ENCODE assay signal across 17 mouse cellular contexts in genomic region chr13:112404723-112405122, GRCm38 (mm10). TPM values are rescaled to one million over a fixed set of nuclear protein-coding genes. Genes with fewer than 3 reads are reported as not detected.
DNase-seq lines count a peak whose midpoint lies in the region; ATAC-seq and TF ChIP-seq lines count a peak whose summit lies in the region.
"Had no signal": no experiment of that assay in that cellular context is flagged by ENCODE, and none has a peak within 500 bp of the region (broad histone marks: within the 10 kb centered on the region; RNA-seq: fewer than 3 reads in every experiment).

No protein-coding gene starts in this region.

- no peak for ATAC-seq in heart, postnatal 0 days (ENCODE audit: insufficient read depth, low read depth)
- ATAC-seq in heart, embryonic 12.5 days (ENCODE audit: insufficient number of reproducible peaks, low FRiP score), result no peak
- ATAC-seq: hindbrain, postnatal 0 days; liver, postnatal 0 days; midbrain, embryonic 16.5 days had no signal

- H3K4me1 ChIP-seq in heart, postnatal 0 days (ENCODE audit: control insufficient read depth, insufficient read depth), result no peaks in the 10 kb centered on the region
- no peaks in the 10 kb centered on the region for H3K4me1 ChIP-seq in heart, embryonic 12.5 days (replicated peaks)

- H3K4me3 ChIP-seq in heart, postnatal 0 days (ENCODE audit: low read depth, low read length), result no peak overlapping the region
- H3K4me3 ChIP-seq in heart, embryonic 12.5 days, result no peak overlapping the region
- H3K4me3 ChIP-seq: megakaryocyte, embryonic 14.5 days had no signal

- no peak overlapping the region for H3K9ac ChIP-seq in heart, postnatal 0 days (replicated peaks; ENCODE audit: low read depth, low read length)
- H3K9ac ChIP-seq in heart, embryonic 12.5 days, result no peak overlapping the region
- H3K9ac ChIP-seq: liver, postnatal 0 days had no signal

- H3K4me2 ChIP-seq in heart, postnatal 0 days (ENCODE audit: low read depth, low read length), result no peak overlapping the region
- H3K4me2 ChIP-seq in heart, embryonic 12.5 days, result no peak overlapping the region

- DNase-seq in heart, postnatal 0 days (ENCODE audit: low spot score), result no peak
- DNase-seq in NIH3T3 (ENCODE audit: low read depth), result peak; percentile 63
- peak; percentile 36 for DNase-seq in kidney, adult 9 months
- DNase-seq in lung, postnatal 10 days, result peak; percentile 40
- DNase-seq in layer of hippocampus, postnatal 14 days (ENCODE audit: low spot score in 2 of 2), result no peak
- DNase-seq in natural killer cell, adult 2 months (ENCODE audit: low spot score in 2 of 2), result no peak
- DNase-seq: cerebellum, adult 9-11 months; gastrocnemius, postnatal 25 days; layer of hippocampus, postnatal 36 days; liver; liver, postnatal 0 days; spleen, adult 18-20 months; thymus, adult 18-20 months had no signal

- TF ChIP-seq EP300 in heart, postnatal 0 days (IDR thresholded peaks at IDR 0.05; ENCODE audit: low read depth), result no peak

- H3K36me3 ChIP-seq in heart, postnatal 0 days (replicated peaks; ENCODE audit: control insufficient read depth, insufficient read depth, low read length), result no peaks in the 10 kb centered on the region
- H3K36me3 ChIP-seq in heart, embryonic 12.5 days, result no peaks in the 10 kb centered on the region

- H3K27ac ChIP-seq in heart, postnatal 0 days (ENCODE audit: low read depth), result peak overlapping the region; percentile 25; the same call in 1 of the 2 replicates
- no peak overlapping the region for H3K27ac ChIP-seq in heart, embryonic 12.5 days (ENCODE audit: poor library complexity, severe bottlenecking)
- H3K27ac ChIP-seq: hindbrain, postnatal 0 days had no signal

- no peaks in the 10 kb centered on the region for H3K9me3 ChIP-seq in heart, postnatal 0 days (replicated peaks; ENCODE audit: control insufficient read depth, low read length)
- peaks cover 4% of the 10 kb centered on the region; the same call in 1 of the 2 replicates for H3K9me3 ChIP-seq in heart, embryonic 12.5 days (replicated peaks)

- no peak for TF ChIP-seq CTCF in heart, postnatal 0 days (IDR thresholded peaks at IDR 0.05; ENCODE audit: low read depth)

- no peaks in the 10 kb centered on the region for H3K27me3 ChIP-seq in heart, postnatal 0 days (ENCODE audit: control insufficient read depth, insufficient read depth, low read length)
- no peaks in the 10 kb centered on the region for H3K27me3 ChIP-seq in heart, embryonic 12.5 days (replicated peaks)
- H3K27me3 ChIP-seq: megakaryocyte, embryonic 14.5 days had no signal

- WGBS in heart, postnatal 0 days, result 61% methylated on average over 3 of the region's 3 CpGs
- 77% methylated on average over 3 of the region's 3 CpGs for WGBS in heart, embryonic 12.5 days

RNA-seq across cellular contexts. Expression of gene Il6st, which starts 59.1 kb away (rescaled TPM):
- 79.0 and 98.0 TPM in 2 replicates for total RNA-seq in heart, postnatal 0 days (2014; rRNA removed; ENCODE audit: low replicate concordance)
- 29.9 and 30.0 TPM in 2 replicates for polyA plus RNA-seq in heart, postnatal 0 days (2015; fragmentation: Nextera tagmentation; extraction: Ambion mirVana)
- polyA plus RNA-seq in heart, embryonic 12.5 days (2016; fragmentation: Nextera tagmentation; extraction: Ambion mirVana), result 79.3 and 84.2 TPM in 2 replicates
- 10 to 100 TPM; 80.3 to 91.4 TPM for total RNA-seq in layer of hippocampus, postnatal 14 days (2021)

Comparison
In these comparisons a context has a peak if more than half of its experiments do, and no peak if none do; other contexts are left out.
1. DNase-seq: peak in NIH3T3 (single experiment), kidney, adult 9 months (single experiment) and lung, postnatal 10 days (single experiment); none in heart, postnatal 0 days (single experiment), layer of hippocampus, postnatal 14 days (0 of 2) and natural killer cell, adult 2 months (0 of 2).